Mouse (Mus musculus) intestine, postnatal 0 days (tissue): Measurements from ENCODE around the gene Cd6. TPM values are rescaled to one million over a fixed set of nuclear protein-coding genes. Genes with fewer than 3 reads are reported as not detected.

ENCODE experiments used
- ATAC-seq: fragments of 200-750 bp; cut with Nextera tagmentation; 2 replicates; pipeline ENCODE4 v1.8.0; 2017; ENCODE audit warnings: mild to moderate bottlenecking, moderate TSS enrichment, moderate library complexity
- H3K27ac ChIP-seq: fragments of 300-500 bp; sonication (generic); 2 replicates; pipeline ENCODE4 v1.5.1; 2014; ENCODE audit warnings: mild to moderate bottlenecking, low read depth, low read length, moderate library complexity
- H3K27me3 ChIP-seq: fragments of 300-500 bp; sonication (generic); replicated peaks from 2 replicates; pipeline ENCODE4 v1.6.1; 2014; ENCODE audit warnings: low read length, mixed read lengths; ENCODE audit not compliant: control insufficient read depth, insufficient read depth
- H3K36me3 ChIP-seq: fragments of 300-500 bp; sonication (generic); 2 replicates; pipeline ENCODE4 v1.6.1; 2014; ENCODE audit warnings: mild to moderate bottlenecking, moderate library complexity; ENCODE audit not compliant: control insufficient read depth, insufficient read depth
- H3K4me1 ChIP-seq: fragments of 300-500 bp; sonication (generic); replicated peaks from 2 replicates; pipeline ENCODE4 v1.6.1; 2014; ENCODE audit warnings: antibody characterized with exemption, low read length, mixed read lengths; ENCODE audit not compliant: control insufficient read depth, insufficient read depth
- H3K4me2 ChIP-seq: fragments of 300-500 bp; sonication (generic); replicated peaks from 2 replicates; pipeline ENCODE4 v1.6.1; 2014; ENCODE audit warnings: low read depth, mild to moderate bottlenecking, moderate library complexity
- H3K4me3 ChIP-seq: fragments of 300-500 bp; sonication (generic); 2 replicates; pipeline ENCODE4 v1.5.1; 2014; ENCODE audit warnings: low read depth, low read length
- H3K9ac ChIP-seq: fragments of 300-500 bp; sonication (generic); 2 replicates; pipeline ENCODE4 v1.6.1; 2014; ENCODE audit warnings: mild to moderate bottlenecking, low read depth, low read length
- H3K9me3 ChIP-seq: fragments of 300-500 bp; sonication (generic); 2 replicates; pipeline ENCODE4 v1.6.1; 2016; ENCODE audit warnings: mixed run types; ENCODE audit not compliant: control insufficient read depth
- CTCF ChIP-seq: sonication (generic); IDR thresholded peaks from 2 replicates; pipeline ENCODE4 v1.5.1; 2016; ENCODE audit warnings: low read depth, mild to moderate bottlenecking, control low read depth, antibody characterized with exemption, moderate library complexity
- WGBS: fragments of 180-500 bp; shearing (Covaris S2); extraction: QIAGEN DNeasy Blood & Tissue Kit; methylation state at CpG from one replicate; pipeline ENCODE4 v1.1.7; 2014; 5-methylcytosine and 5-hydroxymethylcytosine counted together
- polyA plus RNA-seq: library from polyadenylated mRNA; unstranded; fragments of >200 nt; fragmentation: Nextera tagmentation; extraction: Ambion mirVana; gene quantifications from 2 replicates; pipeline ENCODE4 v1.2.1, GENCODE M21; 2015

Gene Cd6
- polyA plus RNA-seq, 1 experiment from 2014 or later: 0.05 TPM

DNA sequence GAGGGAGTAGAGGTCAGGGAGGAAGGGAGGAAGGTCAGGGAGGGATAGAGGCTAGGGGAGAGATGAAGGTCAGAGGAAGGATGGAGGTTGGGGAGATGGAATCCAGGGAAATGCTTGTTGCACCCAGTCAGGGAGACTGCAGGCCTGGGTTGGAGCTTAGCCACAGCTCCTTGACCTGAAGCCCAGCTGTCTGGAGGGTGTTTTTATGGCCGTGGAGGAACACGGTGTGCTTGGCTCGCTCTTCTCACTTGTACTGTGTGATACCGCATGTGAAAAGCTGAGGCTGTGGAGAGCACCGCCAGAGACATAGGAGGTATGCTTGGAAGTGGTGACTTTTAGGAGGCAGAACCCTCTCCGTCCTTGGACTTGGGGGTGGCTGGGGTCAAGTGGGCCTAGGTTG, 43.1 kb downstream of the Cd6 start:
- Histone ChIP-seq H3K4me1 (no peaks in the 10 kb centered on the region), H3K27me3 (no peaks in the 10 kb centered on the region), H3K4me2 (no peak overlapping the region), H3K9ac (no peak overlapping the region), H3K4me3 (no peak overlapping the region), H3K9me3 (no peaks in the 10 kb centered on the region), H3K27ac (no peak overlapping the region), H3K36me3 (no peaks in the 10 kb centered on the region)
- no peak for TF ChIP-seq CTCF
- WGBS: 72% methylated on average over 6 of the region's 6 CpGs
- ATAC-seq: no peak

DNA sequence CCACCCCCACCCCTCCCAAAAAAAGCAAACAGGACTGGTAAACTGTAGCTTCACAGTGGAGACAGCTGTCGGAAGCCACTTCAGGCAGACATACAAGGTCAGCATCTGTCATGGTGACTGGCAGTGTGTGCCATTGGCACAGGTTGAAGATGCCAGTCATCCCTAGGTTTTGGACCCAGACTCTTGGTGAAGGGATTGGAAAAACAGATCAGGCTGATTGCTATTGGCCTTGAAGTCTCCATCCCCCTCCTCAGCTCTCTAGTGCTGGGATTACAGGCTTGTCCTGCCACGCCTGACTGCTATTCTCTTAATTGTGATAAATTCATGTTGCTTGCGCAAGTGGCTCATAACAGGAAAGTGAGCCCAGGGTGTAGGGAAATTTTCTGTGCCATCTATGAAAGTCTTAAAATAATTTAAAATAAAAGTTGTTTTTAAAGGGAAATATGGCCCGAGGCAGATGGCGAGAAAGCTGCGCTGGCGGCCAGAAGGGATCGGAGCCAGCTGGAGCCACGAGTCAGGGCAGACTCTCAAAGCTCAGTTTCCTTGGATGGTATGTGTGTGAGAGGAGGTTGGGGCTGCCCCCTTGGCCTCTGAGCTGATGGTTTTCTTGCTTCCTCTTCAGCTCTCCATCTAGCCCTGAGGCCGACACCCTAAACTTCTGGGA, 44.9 kb downstream of the Cd6 start:
- H3K4me3 ChIP-seq: no peak overlapping the region
- no peaks in the 10 kb centered on the region for H3K9me3 ChIP-seq
- no peak overlapping the region for H3K9ac ChIP-seq
- H3K4me2 ChIP-seq: no peak overlapping the region
- no peak for TF ChIP-seq CTCF
- H3K27me3 ChIP-seq: no peaks in the 10 kb centered on the region
- ATAC-seq: no peak
- 78% methylated on average over 10 of the region's 10 CpGs for WGBS
- H3K4me1 ChIP-seq: no peaks in the 10 kb centered on the region
- H3K27ac ChIP-seq: no peak overlapping the region
- no peaks in the 10 kb centered on the region for H3K36me3 ChIP-seq

GRCm38 (mm10) chr19:10784061-10784460, 45.8 kb downstream of the Cd6 start:
- H3K36me3 ChIP-seq: no peaks in the 10 kb centered on the region
- H3K4me3 ChIP-seq: no peak overlapping the region
- no peaks in the 10 kb centered on the region for H3K9me3 ChIP-seq
- 43% methylated on average over 3 of the region's 3 CpGs for WGBS
- H3K4me2 ChIP-seq: no peak overlapping the region
- no peak for TF ChIP-seq CTCF
- no peak overlapping the region for H3K27ac ChIP-seq
- H3K4me1 ChIP-seq: no peaks in the 10 kb centered on the region
- H3K27me3 ChIP-seq: no peaks in the 10 kb centered on the region
- no peak overlapping the region for H3K9ac ChIP-seq
- ATAC-seq: no peak

- Histone ChIP-seq H3K4me2 (no peak overlapping the region), H3K27ac (no peak overlapping the region), H3K9me3 (no peaks in the 10 kb centered on the region), H3K9ac (no peak overlapping the region), H3K27me3 (no peaks in the 10 kb centered on the region), H3K4me3 (no peak overlapping the region), H3K4me1 (no peaks in the 10 kb centered on the region), H3K36me3 (no peaks in the 10 kb centered on the region)
- WGBS: 68% methylated on average over 4 of the region's 4 CpGs
- no peak for TF ChIP-seq CTCF
- no peak for ATAC-seq
Observed at GRCm38 (mm10) chr19:10783168-10783567, 46.7 kb downstream of the Cd6 start.

GRCm38 (mm10) chr19:10781641-10782040, 48.2 kb downstream of the Cd6 start:
- TF ChIP-seq CTCF: no peak
- H3K9me3 ChIP-seq: no peaks in the 10 kb centered on the region
- 73% methylated on average over 4 of the region's 4 CpGs for WGBS

DNA sequence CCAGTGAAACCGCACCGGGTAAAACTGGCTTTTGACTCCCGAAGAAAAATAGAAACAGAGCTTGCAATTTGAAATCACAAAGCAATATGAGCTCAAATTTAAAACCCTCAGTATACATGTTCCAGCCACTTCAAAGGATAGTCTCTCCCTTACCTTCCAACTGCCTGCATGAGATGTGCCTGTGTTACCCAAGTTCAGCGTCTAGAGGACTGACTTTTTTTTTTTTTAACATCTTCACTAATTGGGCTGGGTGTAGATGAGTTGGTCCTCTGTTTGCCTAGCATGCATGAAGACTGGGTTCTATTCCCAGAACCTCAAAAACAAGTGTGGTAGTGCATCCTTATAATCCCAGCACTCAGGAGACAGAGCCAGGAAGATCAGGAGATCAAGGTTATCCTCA, 53.0 kb downstream of the Cd6 start:
- no peak overlapping the region for H3K9ac ChIP-seq
- ATAC-seq: no peak
- no peaks in the 10 kb centered on the region for H3K4me1 ChIP-seq
- H3K36me3 ChIP-seq: no peaks in the 10 kb centered on the region
- H3K9me3 ChIP-seq: no peaks in the 10 kb centered on the region
- no peak overlapping the region for H3K4me2 ChIP-seq
- H3K27ac ChIP-seq: no peak overlapping the region
- 83% methylated on average over 4 of the region's 4 CpGs for WGBS
- no peak for TF ChIP-seq CTCF
- H3K4me3 ChIP-seq: no peak overlapping the region
- H3K27me3 ChIP-seq: no peaks in the 10 kb centered on the region

More at GRCm38 (mm10) chr19:10781641-10782040, 48.2 kb downstream of the Cd6 start:
- ATAC-seq: no peak
- H3K27me3 ChIP-seq: no peaks in the 10 kb centered on the region
- no peak overlapping the region for H3K9ac ChIP-seq
- H3K4me3 ChIP-seq: no peak overlapping the region
- no peak overlapping the region for H3K4me2 ChIP-seq
- no peaks in the 10 kb centered on the region for H3K36me3 ChIP-seq
- H3K27ac ChIP-seq: no peak overlapping the region
- H3K4me1 ChIP-seq: no peaks in the 10 kb centered on the region
